Mouse (Mus musculus): ENCODE data around the gene Atg7. TPM values are rescaled to one million over a fixed set of nuclear protein-coding genes. Genes with fewer than 3 reads are reported as not detected.

Gene Atg7
- total and polyA plus RNA-seq, 3 experiments = 11.1 to 15.7 (median 14.8) TPM

DNA sequence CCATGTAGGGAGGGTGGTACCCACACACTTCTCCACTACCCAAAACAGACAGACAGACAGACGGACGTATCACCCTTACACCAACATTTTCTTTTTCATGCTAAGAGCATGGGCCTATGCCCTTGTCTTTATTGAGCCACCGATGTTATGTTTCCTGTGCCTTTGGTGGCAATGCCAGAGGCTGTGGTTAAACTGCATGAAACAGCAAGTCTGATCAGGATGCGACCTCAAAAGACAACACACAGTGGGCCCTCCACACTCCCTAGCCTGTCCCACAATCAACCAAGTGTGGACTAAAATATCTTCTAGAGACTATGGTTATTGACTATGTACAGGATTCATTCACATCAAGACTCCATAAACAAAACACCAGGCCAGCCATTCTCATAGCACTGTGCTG, 256.1 kb downstream of the Atg7 start:
- DNase-seq (ENCODE audit: extremely low read depth) = no peak
- peaks cover 10 to 61% of the 10 kb centered on the region in 2 experiments for H3K4me1 ChIP-seq (ENCODE audit: control insufficient read depth in 1 of 2, insufficient read depth in 2 of 2)
- H3K27ac ChIP-seq (ENCODE audit: insufficient read depth, low read depth) = no peak overlapping the region
- no peak overlapping the region for H3K4me2 ChIP-seq (ENCODE audit: insufficient read depth, low read depth, poor library complexity, severe bottlenecking)
- no peaks in the 10 kb centered on the region for H3K27me3 ChIP-seq (replicated peaks)
- H3K9ac ChIP-seq (ENCODE audit: insufficient read depth, low read depth) = no peak overlapping the region
- dilution Hi-C loops (cut with MboI; ENCODE audit: extremely low pct_ligation_motif_present, extremely low pct_unique_long_range_greater_than_20kb, low sequenced_read_pairs) = no loop called here
- H3K36me3 ChIP-seq (replicated peaks in 1 of 2; ENCODE audit: control insufficient read depth in 1 of 2, insufficient read depth in 1 of 2, low read length in 1 of 2) = peaks cover 7 to 78% of the 10 kb centered on the region in 2 experiments
- in situ Hi-C loops (cut with MboI; ENCODE audit: low pct_ligation_motif_present, low pct_unique_long_range_greater_than_20kb, low sequenced_read_pairs) = no loop called here
- TF ChIP-seq PAX5 (IDR thresholded peaks at IDR 0.05; ENCODE audit: low read length) (no peak), MXI1 (IDR thresholded peaks at IDR 0.05; ENCODE audit: low read depth, low read length) (no peak), ZMIZ1 (IDR thresholded peaks at IDR 0.05; ENCODE audit: low read depth, low read length) (no peak), MAFK (IDR thresholded peaks at IDR 0.05; ENCODE audit: insufficient replicate concordance, low read length) (no peak), MEF2A (IDR thresholded peaks at IDR 0.05; ENCODE audit: borderline replicate concordance, low read depth, low read length) (no peak), IRF4 (IDR thresholded peaks at IDR 0.05; ENCODE audit: low read depth, low read length) (no peak), POLR2A (IDR thresholded peaks at IDR 0.05; ENCODE audit: low read depth, low read length) (no peak), UBTF (IDR thresholded peaks at IDR 0.05; ENCODE audit: low read depth, low read length) (no peak), JUN (IDR thresholded peaks at IDR 0.05; ENCODE audit: insufficient read depth, low read depth, low read length) (no peak), CHD1 (IDR thresholded peaks at IDR 0.05; ENCODE audit: low read depth, low read length) (no peak), CHD2 (IDR thresholded peaks at IDR 0.05; ENCODE audit: low read length) (no peak), ZNF384 (IDR thresholded peaks at IDR 0.05; ENCODE audit: low read depth, low read length) (no peak), NRF1 (IDR thresholded peaks at IDR 0.05; ENCODE audit: low read depth, low read length) (no peak), TCF12 (IDR thresholded peaks at IDR 0.05; ENCODE audit: low read depth, low read length) (no peak)
- peaks cover 9% of the 10 kb centered on the region for H3K9me3 ChIP-seq (replicated peaks; ENCODE audit: low read length)
- peaks cover 83% of the 10 kb centered on the region for H3K79me2 ChIP-seq (replicated peaks; ENCODE audit: control insufficient read depth, extremely low read depth, insufficient read depth, poor library complexity, severe bottlenecking)
- H3K4me3 ChIP-seq (replicated peaks in 1 of 3; ENCODE audit: low read depth in 2 of 3, low read length in 2 of 3, poor library complexity in 1 of 3) = no peak overlapping the region

DNA sequence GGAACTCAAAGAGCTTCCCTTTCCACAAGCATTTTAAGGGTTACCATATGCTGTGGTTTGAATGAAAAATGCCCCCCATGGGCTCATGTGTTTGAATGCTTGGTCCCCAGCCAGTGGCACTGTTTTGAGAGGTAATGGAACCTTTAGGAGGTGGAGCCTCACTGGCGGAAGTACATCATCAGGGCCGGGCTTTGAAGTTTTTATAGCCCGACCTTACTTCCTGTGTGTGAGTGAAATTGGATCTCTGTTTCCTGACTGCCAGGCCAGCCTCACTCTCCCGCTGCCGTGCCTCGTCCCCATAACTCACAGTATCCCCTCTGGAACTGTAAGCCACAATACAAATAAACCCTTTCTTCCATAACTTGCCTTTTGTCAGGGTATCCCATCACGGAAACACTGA, 256.8 kb downstream of the Atg7 start:
- dilution Hi-C loops (cut with MboI; ENCODE audit: extremely low pct_ligation_motif_present, extremely low pct_unique_long_range_greater_than_20kb, low sequenced_read_pairs) = no loop called here
- Histone ChIP-seq H3K36me3 (replicated peaks in 1 of 2; ENCODE audit: control insufficient read depth in 1 of 2, insufficient read depth in 1 of 2, low read length in 1 of 2) (peaks cover 9 to 85% of the 10 kb centered on the region in 2 experiments), H3K4me3 (replicated peaks in 1 of 3; ENCODE audit: low read depth in 2 of 3, low read length in 2 of 3, poor library complexity in 1 of 3) (no peak overlapping the region), H3K4me2 (ENCODE audit: insufficient read depth, low read depth, poor library complexity, severe bottlenecking) (no peak overlapping the region), H3K9ac (ENCODE audit: insufficient read depth, low read depth) (no peak overlapping the region), H3K4me1 (ENCODE audit: control insufficient read depth in 1 of 2, insufficient read depth in 2 of 2) (peaks cover 4 to 61% of the 10 kb centered on the region in 2 experiments), H3K79me2 (replicated peaks; ENCODE audit: control insufficient read depth, extremely low read depth, insufficient read depth, poor library complexity, severe bottlenecking) (peaks cover 90% of the 10 kb centered on the region), H3K27ac (ENCODE audit: insufficient read depth, low read depth) (no peak overlapping the region), H3K27me3 (replicated peaks) (no peaks in the 10 kb centered on the region), H3K9me3 (replicated peaks; ENCODE audit: low read length) (peaks cover 9% of the 10 kb centered on the region)
- no peak for DNase-seq (ENCODE audit: extremely low read depth)
- in situ Hi-C loops (cut with MboI; ENCODE audit: low pct_ligation_motif_present, low pct_unique_long_range_greater_than_20kb, low sequenced_read_pairs) = no loop called here
- TF ChIP-seq ZNF384 (IDR thresholded peaks at IDR 0.05; ENCODE audit: low read depth, low read length) = no peak
- no peak for TF ChIP-seq CHD2 (IDR thresholded peaks at IDR 0.05; ENCODE audit: low read length)
- TF ChIP-seq MAFK (IDR thresholded peaks at IDR 0.05; ENCODE audit: insufficient replicate concordance, low read length) = no peak
- TF ChIP-seq ETS1 (conservative IDR thresholded peaks at IDR 0.05; ENCODE audit: low read depth, low read length) = no peak
- no peak for TF ChIP-seq NELFE (IDR thresholded peaks at IDR 0.05; ENCODE audit: low read depth, low read length)
- TF ChIP-seq MYC (IDR thresholded peaks at IDR 0.05; ENCODE audit: low read depth, low read length) = no peak
- TF ChIP-seq HCFC1 (IDR thresholded peaks at IDR 0.05; ENCODE audit: low read depth, low read length) = no peak
- no peak for TF ChIP-seq USF1 (IDR thresholded peaks at IDR 0.05; ENCODE audit: low read depth, low read length)
- TF ChIP-seq NRF1 (IDR thresholded peaks at IDR 0.05; ENCODE audit: low read depth, low read length) = no peak
- no peak for TF ChIP-seq EP300 (IDR thresholded peaks at IDR 0.05; ENCODE audit: low read length)
- TF ChIP-seq USF2 (conservative IDR thresholded peaks at IDR 0.05; ENCODE audit: low read depth, low read length) = no peak
- TF ChIP-seq CTCF (conservative IDR thresholded peaks at IDR 0.05 in 1 of 2, IDR thresholded peaks at IDR 0.05 in 1 of 2; ENCODE audit: low read depth in 2 of 2, low read length in 2 of 2) = no peak
- no peak for TF ChIP-seq TBP (conservative IDR thresholded peaks at IDR 0.05; ENCODE audit: low read depth, low read length)
- no peak for TF ChIP-seq MEF2A (IDR thresholded peaks at IDR 0.05; ENCODE audit: borderline replicate concordance, low read depth, low read length)
- no peak for TF ChIP-seq RAD21 (IDR thresholded peaks at IDR 0.05; ENCODE audit: low read depth, low read length)
- no peak for TF ChIP-seq POLR2AphosphoS2 (IDR thresholded peaks at IDR 0.05; ENCODE audit: low read depth, low read length)
